Mouse (Mus musculus) intestine, embryonic 16.5 days (tissue): ENCODE results near the gene 4933416C03Rik. TPM values are rescaled to one million over a fixed set of nuclear protein-coding genes. Genes with fewer than 3 reads are reported as not detected.

Experiments used
- ATAC-seq: fragments of 200-750 bp; cut with Nextera tagmentation; 2 replicates; pipeline ENCODE4 v1.8.0; 2017; ENCODE audit warnings: moderate TSS enrichment, moderate library complexity
- H3K27ac ChIP-seq: fragments of 300-500 bp; sonication (generic); 2 replicates; pipeline ENCODE4 v1.5.1; 2014; ENCODE audit warnings: mild to moderate bottlenecking, low read length
- H3K27me3 ChIP-seq: fragments of 300-500 bp; sonication (generic); replicated peaks from 2 replicates; pipeline ENCODE4 v1.6.1; 2014; ENCODE audit warnings: low read length, control low read depth, mixed read lengths; ENCODE audit not compliant: control insufficient read depth, insufficient read depth
- H3K36me3 ChIP-seq: fragments of 300-500 bp; sonication (generic); 2 replicates; pipeline ENCODE4 v1.6.1; 2014; ENCODE audit warnings: low read length, control low read depth; ENCODE audit not compliant: control insufficient read depth, insufficient read depth
- H3K4me1 ChIP-seq: fragments of 300-500 bp; sonication (generic); 2 replicates; pipeline ENCODE4 v1.6.1; 2014; ENCODE audit warnings: low read length, control low read depth, mixed read lengths; ENCODE audit not compliant: control insufficient read depth, insufficient read depth
- H3K4me2 ChIP-seq: fragments of 300-500 bp; sonication (generic); 2 replicates; pipeline ENCODE4 v1.6.1; 2014; ENCODE audit warnings: low read depth, low read length, control low read depth
- H3K4me3 ChIP-seq: fragments of 300-500 bp; sonication (generic); 2 replicates; pipeline ENCODE4 v1.5.1; 2014; ENCODE audit warnings: mild to moderate bottlenecking, low read length
- H3K9ac ChIP-seq: fragments of 300-500 bp; sonication (generic); 2 replicates; pipeline ENCODE4 v1.6.1; 2014; ENCODE audit warnings: low read depth, low read length
- H3K9me3 ChIP-seq: fragments of 300-500 bp; sonication (generic); 2 replicates; pipeline ENCODE4 v1.6.1; 2016; ENCODE audit warnings: low read length, control low read depth; ENCODE audit not compliant: control insufficient read depth
- WGBS: fragments of 180-500 bp; shearing (Covaris S2); extraction: QIAGEN DNeasy Blood & Tissue Kit; methylation state at CpG from one replicate; pipeline ENCODE4 v1.1.7; 2014; 5-methylcytosine and 5-hydroxymethylcytosine counted together
- polyA plus RNA-seq: library from polyadenylated mRNA; unstranded; fragments of >200 nt; fragmentation: Nextera tagmentation; extraction: Ambion mirVana; gene quantifications from 2 replicates; pipeline ENCODE4 v1.2.1, GENCODE M21; 2015

The 4933416C03Rik gene
- polyA plus RNA-seq, 1 experiment from 2014 or later, result not detected

- Histone ChIP-seq H3K4me2 (no peak overlapping the region), H3K9ac (no peak overlapping the region), H3K36me3 (no peaks in the 10 kb centered on the region), H3K9me3 (no peaks in the 10 kb centered on the region), H3K27me3 (no peaks in the 10 kb centered on the region), H3K4me3 (no peak overlapping the region), H3K4me1 (no peaks in the 10 kb centered on the region), H3K27ac (no peak overlapping the region)
- 85% methylated on average over 7 of the region's 7 CpGs for WGBS
- no peak for ATAC-seq
These were observed 15.2 kb downstream of the 4933416C03Rik start for GRCm38 (mm10) chr10:116098470-116098869.

- WGBS, result 91% methylated on average over 13 of the region's 13 CpGs
- Histone ChIP-seq H3K4me2 (no peak overlapping the region), H3K9ac (no peak overlapping the region), H3K4me3 (no peak overlapping the region), H3K9me3 (no peaks in the 10 kb centered on the region), H3K36me3 (no peaks in the 10 kb centered on the region), H3K4me1 (no peaks in the 10 kb centered on the region), H3K27me3 (no peaks in the 10 kb centered on the region), H3K27ac (no peak overlapping the region)
- ATAC-seq, result no peak
These were observed 17.3 kb downstream of the 4933416C03Rik start for GRCm38 (mm10) chr10:116096466-116096865.

GRCm38 (mm10) chr10:116083965-116084364, 29.8 kb downstream of the 4933416C03Rik start:
- 23% methylated on average over 3 of the region's 3 CpGs for WGBS
- Histone ChIP-seq H3K27ac (no peak overlapping the region), H3K27me3 (no peaks in the 10 kb centered on the region), H3K4me3 (no peak overlapping the region), H3K36me3 (no peaks in the 10 kb centered on the region), H3K4me2 (no peak overlapping the region), H3K4me1 (no peaks in the 10 kb centered on the region), H3K9ac (no peak overlapping the region), H3K9me3 (no peaks in the 10 kb centered on the region)
- ATAC-seq, result no peak

GRCm38 (mm10) chr10:116080841-116081240, 32.9 kb downstream of the 4933416C03Rik start:
- H3K27ac ChIP-seq, result no peak overlapping the region
- H3K4me3 ChIP-seq, result no peak overlapping the region
- H3K9ac ChIP-seq, result no peak overlapping the region
- no peaks in the 10 kb centered on the region for H3K36me3 ChIP-seq
- WGBS, result 84% methylated on average over 6 of the region's 6 CpGs
- no peaks in the 10 kb centered on the region for H3K27me3 ChIP-seq
- no peak for ATAC-seq
- no peaks in the 10 kb centered on the region for H3K4me1 ChIP-seq
- H3K9me3 ChIP-seq, result no peaks in the 10 kb centered on the region
- H3K4me2 ChIP-seq, result no peak overlapping the region

- WGBS, result 38% methylated on average over 7 of the region's 7 CpGs
- Histone ChIP-seq H3K9ac (no peak overlapping the region), H3K4me2 (no peak overlapping the region), H3K9me3 (no peaks in the 10 kb centered on the region), H3K4me1 (no peaks in the 10 kb centered on the region), H3K4me3 (no peak overlapping the region), H3K27me3 (no peaks in the 10 kb centered on the region), H3K27ac (no peak overlapping the region), H3K36me3 (no peaks in the 10 kb centered on the region)
- ATAC-seq, result no peak
These were observed 34.3 kb downstream of the 4933416C03Rik start for GRCm38 (mm10) chr10:116079396-116079795.

GRCm38 (mm10) chr10:116078636-116079035, 35.1 kb downstream of the 4933416C03Rik start:
- Histone ChIP-seq H3K27me3 (no peaks in the 10 kb centered on the region), H3K4me2 (no peak overlapping the region), H3K4me3 (no peak overlapping the region), H3K36me3 (no peaks in the 10 kb centered on the region), H3K27ac (no peak overlapping the region), H3K9ac (no peak overlapping the region), H3K4me1 (no peaks in the 10 kb centered on the region), H3K9me3 (no peaks in the 10 kb centered on the region)
- ATAC-seq, result no peak
- 61% methylated on average over 5 of the region's 5 CpGs for WGBS

- Histone ChIP-seq H3K4me2 (no peak overlapping the region), H3K9ac (no peak overlapping the region), H3K27me3 (no peaks in the 10 kb centered on the region), H3K36me3 (no peaks in the 10 kb centered on the region), H3K9me3 (no peaks in the 10 kb centered on the region), H3K4me1 (no peaks in the 10 kb centered on the region), H3K27ac (no peak overlapping the region), H3K4me3 (no peak overlapping the region)
- ATAC-seq, result no peak
- 78% methylated on average over 5 of the region's 5 CpGs for WGBS
These were observed 37.8 kb downstream of the 4933416C03Rik start for GRCm38 (mm10) chr10:116075954-116076353.

Other genes starting within 250 kb of the 4933416C03Rik start
- 3.7 and 4.1 TPM in 2 replicates for gene Ptprr, start 95.7 kb downstream of the 4933416C03Rik start, polyA plus RNA-seq
- gene Ptprb, start 161.6 kb upstream of the 4933416C03Rik start, polyA plus RNA-seq, result 3.2 and 4.4 TPM in 2 replicates